Mouse (Mus musculus): ENCODE results near the gene Cdhr2. TPM values are rescaled to one million over a fixed set of nuclear protein-coding genes. Genes with fewer than 3 reads are reported as not detected.

Cdhr2 gene
- not detected for total RNA-seq (2022)

- no peak for DNase-seq (ENCODE audit: low spot score in 2 of 2)
These were observed at the start of gene Cdhr2 for GRCm38 (mm10) chr13:54701243-54701642. Gene Cdhr2, plus strand, starts transcription at chr13:54701461.

GRCm38 (mm10) chr13:54660877-54661276 lies 40.4 kb upstream of the Cdhr2 start:
- no peak for DNase-seq (ENCODE audit: low spot score in 2 of 2)

- no peak for DNase-seq (ENCODE audit: low spot score in 2 of 2)
These were observed 39.9 kb upstream of the Cdhr2 start for GRCm38 (mm10) chr13:54661358-54661757.

- no peak for DNase-seq (ENCODE audit: low spot score in 2 of 2)
These were observed 37.3 kb upstream of the Cdhr2 start for GRCm38 (mm10) chr13:54663999-54664398.

GRCm38 (mm10) chr13:54664509-54664908 lies 36.8 kb upstream of the Cdhr2 start:
- no peak for DNase-seq (ENCODE audit: low spot score in 2 of 2)

- DNase-seq (ENCODE audit: low spot score in 2 of 2), result no peak
These were observed 36.2 kb upstream of the Cdhr2 start for GRCm38 (mm10) chr13:54665062-54665461.

- DNase-seq (ENCODE audit: low spot score in 2 of 2), result no peak
These were observed 30.8 kb upstream of the Cdhr2 start for GRCm38 (mm10) chr13:54670491-54670890.

GRCm38 (mm10) chr13:54675895-54676590 lies 25.2 kb upstream of the Cdhr2 start:
- DNase-seq (ENCODE audit: low spot score in 2 of 2), result no peak

- DNase-seq (ENCODE audit: low spot score in 2 of 2), result no peak
These were observed 23.0 kb upstream of the Cdhr2 start for GRCm38 (mm10) chr13:54678263-54678662.

- DNase-seq (ENCODE audit: low spot score in 2 of 2), result no peak
These were observed 20.9 kb upstream of the Cdhr2 start for GRCm38 (mm10) chr13:54680184-54680853.

GRCm38 (mm10) chr13:54681291-54681690 lies 20.0 kb upstream of the Cdhr2 start:
- DNase-seq (ENCODE audit: low spot score in 2 of 2), result no peak

- DNase-seq (ENCODE audit: low spot score in 2 of 2), result no peak
These were observed 18.0 kb upstream of the Cdhr2 start for GRCm38 (mm10) chr13:54683301-54683700.

- no peak for DNase-seq (ENCODE audit: low spot score in 2 of 2)
These were observed 16.9 kb upstream of the Cdhr2 start for GRCm38 (mm10) chr13:54684140-54684896.

GRCm38 (mm10) chr13:54685174-54685573 lies 16.1 kb upstream of the Cdhr2 start:
- no peak for DNase-seq (ENCODE audit: low spot score in 2 of 2)

GRCm38 (mm10) chr13:54686139-54687053 lies 14.9 kb upstream of the Cdhr2 start:
- DNase-seq (ENCODE audit: low spot score in 2 of 2), result no peak

- peak in 1 of 2 experiments; percentile 52 for DNase-seq (ENCODE audit: low spot score in 2 of 2)
These were observed 14.2 kb upstream of the Cdhr2 start for GRCm38 (mm10) chr13:54687096-54687495.

- peak; percentile 98 to 99 for DNase-seq (ENCODE audit: low spot score in 2 of 2)
These were observed 13.5 kb upstream of the Cdhr2 start for GRCm38 (mm10) chr13:54687575-54688424.

- DNase-seq (ENCODE audit: low spot score in 2 of 2), result no peak
These were observed 11.0 kb upstream of the Cdhr2 start for GRCm38 (mm10) chr13:54690151-54690740.

GRCm38 (mm10) chr13:54691737-54692136 lies 9.5 kb upstream of the Cdhr2 start:
- no peak for DNase-seq (ENCODE audit: low spot score in 2 of 2)

All from gastrocnemius, adult 8-10 months (tissue).